Mouse (Mus musculus) heart, postnatal 0 days (tissue): ENCODE measurements around the gene Creg2.

ENCODE experiments used
- CTCF ChIP-seq: IDR thresholded peaks from 2 replicates; pipeline ENCODE4 v1.5.1; 2016; ENCODE audit warnings: antibody characterized with exemption, control low read depth, low read depth
- EP300 ChIP-seq: IDR thresholded peaks from 2 replicates; pipeline ENCODE4 v1.6.1; 2016; ENCODE audit warnings: antibody characterized with exemption, low read depth

- TF ChIP-seq CTCF (no peak), EP300 (no peak)
Measured at GRCm38 (mm10) chr1:39656976-39657529, 5.8 kb upstream of the Creg2 start.
